Mouse (Mus musculus): ENCODE measurements around the gene Ccdc14.
A peak's percentile ranks its signal among the peaks of the same experiment; 100 is the strongest.
"Not testable (repeated sequence)": the region's sequence is repeated elsewhere in the genome, so short reads cannot be mapped to it uniquely, and the experiment has no call there.

The Ccdc14 gene

DNA sequence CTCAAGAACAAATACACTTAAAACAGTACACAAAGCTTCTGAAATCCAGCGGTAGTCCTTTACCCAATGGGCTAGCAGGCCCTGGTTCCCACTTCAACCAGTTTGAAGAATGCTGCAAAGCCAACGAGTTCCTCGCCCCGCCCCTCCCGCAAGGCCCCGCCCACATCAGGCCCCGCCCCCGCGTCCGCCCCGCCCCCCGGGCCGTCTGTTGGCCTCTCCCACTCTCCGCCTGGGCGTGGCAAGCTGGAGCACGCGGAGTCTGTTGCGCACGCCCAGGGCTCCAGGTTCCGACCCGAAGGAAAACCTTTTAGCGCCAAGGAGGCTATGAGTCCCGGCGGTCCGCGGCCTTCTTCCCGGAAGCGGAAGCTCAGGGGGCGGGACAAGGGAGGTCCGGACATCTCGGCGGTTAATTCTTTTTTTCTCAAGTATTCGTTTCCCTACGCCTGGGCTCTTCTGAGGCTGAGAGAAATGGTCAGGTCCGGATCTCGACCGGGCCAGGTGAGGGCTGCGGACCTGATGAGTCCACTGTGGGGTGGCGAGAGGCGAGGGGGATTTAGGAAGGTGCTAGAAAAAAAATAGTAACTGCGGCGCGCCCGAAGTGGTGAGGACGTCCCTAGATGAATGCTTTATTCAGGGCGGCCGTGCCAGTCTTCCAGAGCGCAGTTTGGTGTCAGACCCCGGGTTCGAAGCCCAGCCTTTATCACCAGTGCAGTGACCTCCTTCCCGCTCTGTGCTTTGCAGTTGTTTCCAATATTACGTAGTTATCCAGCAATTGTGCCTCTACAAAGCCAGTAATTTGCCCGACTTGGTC, at the start of gene Ccdc14:
Ccdc14 (plus strand) TSS at position 283 of the 811 bp plus-strand sequence.
- DNase-seq = peak; percentile 87 to 89

- no peak for DNase-seq
Observed at GRCm38 (mm10) chr16:34643511-34644259, 46.7 kb upstream of the Ccdc14 start.

GRCm38 (mm10) chr16:34649621-34650020, 40.8 kb upstream of the Ccdc14 start, which contains the start of gene Ropn1:
Gene Ropn1 (plus strand): TSS chr16:34649921.
- no peak for DNase-seq

- DNase-seq = no peak
Observed at GRCm38 (mm10) chr16:34653023-34653422, 37.4 kb upstream of the Ccdc14 start.

DNA sequence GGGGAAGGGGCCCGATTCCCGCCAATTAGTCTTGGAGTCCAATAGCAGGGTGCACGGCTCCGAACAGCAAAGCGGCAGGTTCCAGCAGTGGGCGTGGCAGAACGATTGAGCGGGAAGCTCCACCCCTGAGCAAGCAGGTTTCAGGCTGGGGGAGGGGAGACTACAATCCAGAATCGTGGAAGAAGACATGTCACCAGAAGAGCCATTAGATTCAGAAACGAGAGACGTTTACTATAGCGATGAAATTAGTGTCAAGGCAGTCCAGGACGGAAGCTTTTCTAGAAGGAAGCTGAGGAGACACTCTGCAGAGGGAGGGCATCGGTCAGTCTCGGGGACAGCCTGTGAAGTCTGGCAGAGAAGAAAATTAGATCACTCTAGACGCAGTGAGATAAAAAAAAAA, 32.9 kb upstream of the Ccdc14 start:
- peak; percentile 29 to 36 for DNase-seq

DNA sequence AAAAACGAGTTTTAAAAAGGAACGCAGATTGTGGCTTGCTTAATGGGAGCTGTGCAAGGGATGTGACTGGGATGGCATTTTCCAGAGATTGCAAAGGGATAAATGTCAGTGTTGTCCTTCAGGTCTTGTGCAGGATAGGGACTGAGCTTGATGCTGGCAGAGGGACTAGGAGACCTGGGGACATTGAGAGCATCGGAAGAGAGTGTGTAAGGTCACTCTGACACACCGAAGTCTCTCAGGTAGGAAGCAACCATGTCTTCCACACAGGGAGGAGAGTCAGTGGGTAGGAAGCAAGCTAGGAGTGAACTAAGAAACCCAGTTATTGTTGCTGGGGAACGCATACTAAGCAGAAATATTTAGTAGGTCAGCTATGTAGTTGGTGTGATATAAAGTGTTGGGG, 32.4 kb upstream of the Ccdc14 start:
- DNase-seq = no peak

DNA sequence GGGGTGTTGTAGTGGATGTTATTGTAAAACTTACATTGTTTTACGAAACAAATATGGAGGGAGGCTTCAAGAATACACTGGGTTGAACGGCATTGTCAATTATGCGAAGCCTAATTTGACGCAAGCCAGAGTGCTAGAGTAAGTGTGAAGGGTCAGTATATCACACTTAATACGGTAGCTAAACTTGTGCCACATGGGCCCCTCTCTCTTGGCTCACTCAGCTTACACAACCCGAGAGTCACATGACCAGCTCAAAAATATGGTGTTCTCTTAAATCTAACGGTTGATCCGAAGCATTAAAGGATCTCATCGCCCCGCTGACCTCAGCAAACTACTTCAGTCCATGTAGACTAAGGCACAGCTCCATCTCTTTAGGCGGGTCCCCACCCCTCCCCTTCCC, 32.0 kb upstream of the Ccdc14 start:
- DNase-seq = no peak

DNA sequence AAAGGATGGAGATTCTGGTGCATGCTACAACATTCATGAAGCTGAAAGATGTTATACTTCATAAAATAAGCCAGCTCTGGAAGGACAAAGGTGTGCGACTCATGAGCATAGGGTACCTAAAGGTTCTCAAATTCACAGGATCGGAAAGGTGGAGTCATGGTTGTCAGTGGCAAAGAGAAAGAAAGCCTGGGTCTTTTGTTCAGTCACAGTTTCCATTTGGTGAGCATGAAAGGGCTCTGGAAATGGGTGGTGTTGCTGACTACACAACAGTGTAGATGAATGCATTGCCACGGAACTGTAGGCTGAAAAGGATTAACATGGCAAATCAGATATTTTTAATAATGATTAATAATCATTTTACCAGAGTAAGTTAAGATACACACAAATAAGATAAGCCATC, 25.9 kb upstream of the Ccdc14 start:
- DNase-seq = no peak

- DNase-seq = peak; percentile 90 to 92
Observed at GRCm38 (mm10) chr16:34667031-34667726, 23.2 kb upstream of the Ccdc14 start.

DNA sequence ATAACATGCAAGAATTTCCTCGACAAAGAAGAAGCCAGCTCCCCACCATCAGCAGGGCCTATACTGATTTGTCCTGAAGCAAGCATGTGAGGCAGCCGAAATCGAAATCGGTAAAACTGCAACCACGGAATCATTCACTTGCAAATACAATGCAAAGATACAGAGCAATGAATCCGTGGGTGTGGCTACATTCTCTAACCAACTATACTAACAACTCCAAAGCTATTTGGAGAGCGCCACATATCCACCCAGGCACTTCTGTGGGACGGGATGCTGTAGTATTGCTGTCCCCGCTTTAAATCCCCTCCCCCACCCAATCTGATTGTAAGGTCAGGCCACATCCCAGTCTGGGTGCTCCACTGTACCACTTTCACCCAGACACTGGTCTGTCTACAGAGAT, 22.1 kb upstream of the Ccdc14 start:
- DNase-seq = no peak

DNA sequence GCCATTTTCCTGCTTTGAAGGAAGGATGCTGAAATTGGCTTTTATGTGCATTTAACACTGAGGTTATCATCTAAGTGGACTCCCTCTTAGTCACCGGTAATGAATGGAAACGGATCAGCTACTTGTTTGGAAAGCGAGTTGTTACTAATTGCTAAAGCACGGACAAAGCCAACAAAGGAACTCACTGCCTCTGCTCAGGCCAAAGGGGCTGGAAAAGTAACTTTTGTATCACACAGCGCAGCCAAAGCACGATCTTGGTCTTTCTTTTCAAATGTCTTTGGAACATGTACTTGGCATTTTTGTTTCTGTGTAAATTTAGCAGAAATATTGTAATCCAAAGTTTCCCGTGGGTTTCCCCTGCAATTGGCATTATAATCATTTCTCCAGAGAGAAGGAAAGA, 18.4 kb upstream of the Ccdc14 start:
- DNase-seq = no peak

DNA sequence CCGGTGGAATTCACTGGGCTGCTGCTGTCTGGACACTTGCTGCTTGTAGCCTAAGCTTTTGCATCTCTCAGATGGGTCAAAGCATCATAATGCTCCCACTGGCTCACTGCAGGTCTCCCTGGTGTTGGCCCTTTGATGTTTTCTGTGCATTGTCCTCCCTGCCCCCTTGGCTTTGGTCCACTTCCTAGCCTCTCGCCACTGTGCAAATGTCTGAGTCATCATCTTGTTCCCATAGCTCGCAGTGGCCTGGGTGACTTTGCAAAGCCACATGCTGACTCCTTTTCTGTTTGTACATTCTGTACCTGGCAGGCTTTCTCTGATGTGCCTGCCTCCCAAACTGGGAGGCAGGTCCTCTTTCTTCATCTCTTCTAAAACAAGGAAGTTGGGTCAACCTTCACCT, 17.6 kb upstream of the Ccdc14 start:
- no peak for DNase-seq

DNA sequence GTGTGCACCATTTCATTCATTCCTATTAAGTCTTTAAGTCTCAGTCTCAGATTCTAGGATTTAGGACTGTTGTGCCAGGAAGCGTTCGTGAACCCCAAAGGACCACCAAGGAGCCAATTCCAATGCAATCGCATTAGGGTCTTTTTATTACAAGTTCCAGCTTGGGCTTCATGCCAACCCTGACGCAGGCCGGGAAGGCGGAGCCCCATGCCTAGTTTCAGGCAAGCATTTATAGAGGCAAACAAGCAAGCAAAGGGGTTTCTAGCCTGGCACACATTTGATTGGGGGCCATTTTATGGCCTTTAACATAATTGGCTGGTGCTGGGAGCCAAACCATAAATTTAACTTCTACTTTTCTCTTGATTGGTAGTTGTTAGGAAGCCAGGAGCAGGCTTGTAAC, 16.1 kb upstream of the Ccdc14 start:
- peak; percentile 23 to 32 for DNase-seq

- no peak for DNase-seq
Observed at GRCm38 (mm10) chr16:34681823-34682222, 8.6 kb upstream of the Ccdc14 start.

DNA sequence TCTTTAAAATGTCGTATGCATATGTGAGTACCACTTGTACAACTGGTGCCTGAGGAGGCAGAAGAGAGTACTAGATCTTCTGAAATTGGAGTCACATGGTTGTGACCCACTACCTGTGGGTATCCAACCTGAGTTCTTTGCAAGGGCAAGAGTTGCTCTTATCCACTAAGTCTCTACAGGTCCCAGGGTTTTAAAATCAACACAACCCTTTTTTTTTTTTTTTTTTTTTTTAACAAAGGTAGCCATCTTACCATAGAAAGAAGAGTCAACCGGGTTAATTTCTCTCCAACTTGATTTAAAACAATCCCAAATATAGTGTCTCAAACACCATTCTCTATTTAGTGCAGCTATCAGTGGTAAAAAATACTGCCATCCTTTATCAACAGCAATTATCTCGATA, 537 bp upstream of the Ccdc14 start:
- no peak for DNase-seq

DNA sequence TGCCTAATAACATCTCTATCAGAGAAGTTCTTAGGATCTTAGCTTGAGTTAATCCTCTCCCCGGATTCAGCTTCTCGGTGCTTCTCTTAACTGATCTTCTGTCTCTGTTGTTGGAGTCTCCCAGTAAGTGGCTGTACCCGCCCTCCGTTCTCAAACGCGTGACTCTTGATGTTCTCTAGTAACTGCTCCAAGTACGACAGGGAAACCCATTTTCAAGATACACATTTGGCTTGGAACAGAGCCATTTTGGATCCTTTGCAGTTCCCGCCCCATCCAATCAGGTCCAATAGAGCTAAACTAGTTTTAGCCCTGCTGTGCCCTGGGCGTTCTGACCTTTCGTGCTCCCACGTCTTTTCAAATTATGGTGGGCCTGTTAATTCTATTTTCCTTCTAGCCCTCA, 740 bp downstream of the Ccdc14 start:
- DNase-seq = peak; percentile 14 to 40

DNA sequence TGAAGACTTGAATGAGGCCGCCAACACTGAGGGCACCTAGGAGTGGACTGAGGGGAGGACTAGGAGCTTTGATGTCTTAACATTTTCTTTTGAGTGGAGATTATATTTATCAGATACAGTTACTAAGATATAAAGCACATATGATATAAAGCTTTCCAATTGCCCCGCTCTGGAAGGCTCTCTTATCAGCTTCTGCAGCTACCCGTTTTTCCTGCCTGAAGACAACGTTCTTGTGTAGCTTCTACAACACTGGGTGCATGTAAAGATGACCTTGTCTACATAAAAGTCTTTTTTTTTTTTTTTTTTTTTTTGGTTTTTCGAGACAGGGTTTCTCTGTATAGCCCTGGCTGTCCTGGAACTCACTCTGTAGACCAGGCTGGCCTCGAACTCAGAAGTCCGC, 4.1 kb downstream of the Ccdc14 start:
- DNase-seq = no peak

DNA sequence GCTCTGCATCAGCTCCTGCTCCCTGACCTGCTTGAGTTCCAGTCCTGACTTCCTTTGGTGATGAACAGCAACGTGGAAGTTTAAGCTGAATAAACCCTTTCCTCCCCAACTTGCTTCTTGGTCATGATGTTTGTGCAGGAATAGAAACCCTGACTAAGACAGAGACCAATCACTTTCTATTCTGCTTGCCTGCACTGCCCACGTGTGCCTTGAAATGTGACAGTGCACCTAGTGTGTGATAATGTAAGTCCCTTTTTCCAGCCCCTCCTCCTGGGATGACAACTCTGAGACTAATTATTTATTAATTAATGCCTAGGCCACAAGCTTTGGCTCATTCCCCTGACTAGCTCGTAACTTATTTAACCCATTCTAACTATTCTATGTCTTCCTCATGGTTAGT, 8.3 kb downstream of the Ccdc14 start:
- DNase-seq = not testable (repeated sequence)

DNA sequence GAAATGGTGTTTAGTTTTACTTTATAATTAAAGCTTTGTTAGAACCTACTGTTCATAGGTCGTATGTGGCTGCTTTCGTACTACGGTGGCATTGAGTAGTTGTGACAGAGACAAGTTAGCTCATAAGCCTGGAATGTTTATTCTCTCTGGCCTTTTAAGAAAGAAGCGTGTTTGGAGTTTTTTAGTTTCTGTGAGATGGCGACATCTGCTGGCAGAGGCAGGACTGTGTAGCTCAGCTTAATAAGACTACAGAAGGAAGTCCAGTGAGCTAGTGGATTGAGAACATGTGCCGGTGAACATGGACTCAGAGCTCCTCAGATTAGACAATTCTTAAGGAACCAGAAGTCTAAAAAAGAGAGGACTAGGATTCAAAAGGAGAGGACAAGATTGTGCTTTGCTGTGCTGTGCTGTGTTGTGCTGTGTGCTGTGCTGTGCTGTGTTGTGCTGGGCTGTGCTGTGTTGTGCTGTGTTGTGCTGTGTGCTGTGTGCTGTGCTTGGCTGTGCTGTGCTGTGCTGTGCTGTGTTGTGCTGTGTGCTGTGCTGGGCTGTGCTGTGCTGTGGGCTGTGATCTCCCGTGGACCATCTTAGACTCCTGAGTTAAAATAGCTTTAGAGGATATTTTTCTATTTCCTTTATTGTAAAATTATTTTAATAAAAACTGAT, 9.9 kb downstream of the Ccdc14 start:
- peak; percentile 80 for DNase-seq

GRCm38 (mm10) chr16:34700828-34701216, 10.4 kb downstream of the Ccdc14 start:
- DNase-seq = no peak

- no peak for DNase-seq
Observed at GRCm38 (mm10) chr16:34706019-34706418, 15.6 kb downstream of the Ccdc14 start.

- DNase-seq = no peak
Observed at GRCm38 (mm10) chr16:34706487-34706946, 16.1 kb downstream of the Ccdc14 start.

GRCm38 (mm10) chr16:34711481-34711880, 21.1 kb downstream of the Ccdc14 start:
- peak; percentile 25 to 44 for DNase-seq

All from cerebellum, postnatal 10 days (tissue).